ENCODE assay signal across 8 mouse cellular contexts in the genomic region with DNA sequence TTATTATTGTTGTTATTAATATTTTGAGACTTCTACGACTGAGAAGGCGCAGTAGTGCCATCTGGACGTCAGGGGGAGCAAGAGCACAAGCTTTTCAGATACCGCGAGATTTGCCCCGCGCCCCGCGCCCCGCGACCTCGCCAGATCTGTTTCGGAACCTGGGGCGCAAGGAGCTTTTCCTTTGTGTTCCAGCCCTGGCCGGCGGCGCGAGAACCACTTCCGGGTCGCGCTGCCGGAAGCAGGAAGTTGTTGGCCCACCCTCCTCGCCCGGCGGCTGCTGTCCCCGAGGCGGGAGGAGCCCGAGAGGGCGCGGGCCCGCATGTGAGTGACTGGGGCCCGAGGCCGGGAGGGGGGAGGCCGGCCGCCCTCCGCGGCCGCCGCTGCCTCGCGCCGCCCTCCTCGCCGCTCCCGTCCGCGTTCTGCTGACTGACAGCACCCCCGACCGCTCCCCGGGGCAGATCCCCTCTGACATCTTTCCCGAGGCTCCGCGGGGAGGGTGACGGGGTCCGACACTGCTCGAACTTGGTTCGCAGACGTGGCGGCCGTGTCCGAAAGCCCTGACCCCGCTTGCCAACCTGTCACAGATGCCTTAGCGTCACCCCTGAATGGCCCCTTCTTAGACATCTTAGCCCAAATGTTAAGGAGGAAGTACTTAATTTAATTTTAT. TPM values are rescaled to one million over a fixed set of nuclear protein-coding genes. Genes with fewer than 3 reads are reported as not detected.
DNase-seq lines count a peak whose midpoint lies in the region; ATAC-seq and TF ChIP-seq lines count a peak whose summit lies in the region.

TSS of gene BC004004 (plus strand) at position 107 of the 667 bp plus-strand sequence.

- no peaks in the 10 kb centered on the region for H3K9me3 ChIP-seq in erythroblast, embryonic 14.5 days (ENCODE audit: control insufficient read depth, low read length)
- H3K9me3 ChIP-seq in heart, embryonic 12.5 days (replicated peaks) = no peaks in the 10 kb centered on the region
- no peaks in the 10 kb centered on the region for H3K9me3 ChIP-seq in kidney, postnatal 0 days (replicated peaks; ENCODE audit: low read length)
- no peaks in the 10 kb centered on the region for H3K9me3 ChIP-seq in liver, embryonic 11.5 days (ENCODE audit: control insufficient read depth, low read length)
- no peaks in the 10 kb centered on the region for H3K9me3 ChIP-seq in stomach, embryonic 14.5 days (ENCODE audit: control insufficient read depth, low read depth, low read length)

- no peaks in the 10 kb centered on the region for H3K27me3 ChIP-seq in C2C12 (ENCODE audit: control insufficient read depth, insufficient read depth, insufficient read length)
- no peaks in the 10 kb centered on the region for H3K27me3 ChIP-seq in erythroblast, embryonic 14.5 days (ENCODE audit: control insufficient read depth)
- H3K27me3 ChIP-seq in heart, embryonic 12.5 days (replicated peaks) = no peaks in the 10 kb centered on the region
- H3K27me3 ChIP-seq in kidney, postnatal 0 days (ENCODE audit: insufficient read depth, low read length) = no peaks in the 10 kb centered on the region
- H3K27me3 ChIP-seq in liver, embryonic 11.5 days (replicated peaks; ENCODE audit: control insufficient read depth, insufficient read depth, low read length) = no peaks in the 10 kb centered on the region
- no peaks in the 10 kb centered on the region for H3K27me3 ChIP-seq in stomach, embryonic 14.5 days (ENCODE audit: control insufficient read depth, insufficient read depth, low read length)

- H3K79me2 ChIP-seq in C2C12 (ENCODE audit: control insufficient read depth, insufficient read depth) = peaks cover 42% of the 10 kb centered on the region

- H3ac ChIP-seq in C2C12 (ENCODE audit: control insufficient read depth, insufficient read length, low read depth) = peak within 1 kb of the TSS; percentile 97

- peaks cover 4% of the 10 kb centered on the region for H3K79me3 ChIP-seq in C2C12 (ENCODE audit: low read depth)

- no peaks in the 10 kb centered on the region for H3K36me3 ChIP-seq in C2C12 (ENCODE audit: control insufficient read depth, insufficient read depth)
- H3K36me3 ChIP-seq in erythroblast, embryonic 14.5 days (ENCODE audit: control insufficient read depth) = peaks cover 7% of the 10 kb centered on the region
- H3K36me3 ChIP-seq in heart, embryonic 12.5 days = peaks cover 3% of the 10 kb centered on the region; the same call in 1 of the 2 replicates
- no peaks in the 10 kb centered on the region for H3K36me3 ChIP-seq in kidney, postnatal 0 days (ENCODE audit: insufficient read depth, low read length)
- H3K36me3 ChIP-seq in liver, embryonic 11.5 days (ENCODE audit: control insufficient read depth, insufficient read depth, low read length) = no peaks in the 10 kb centered on the region
- H3K36me3 ChIP-seq in stomach, embryonic 14.5 days (ENCODE audit: control insufficient read depth, insufficient read depth, low read length) = no peaks in the 10 kb centered on the region

- TF ChIP-seq CTCF in C2C12 (IDR thresholded peaks at IDR 0.05; ENCODE audit: control insufficient read depth, insufficient read depth, insufficient read length) = peak; percentile 38
- peak; percentile 66 for TF ChIP-seq CTCF in brain, embryonic 14.5 days (IDR thresholded peaks at IDR 0.05; ENCODE audit: borderline replicate concordance, extremely low read depth, insufficient read depth, insufficient read length)
- TF ChIP-seq CTCF in kidney, postnatal 0 days (IDR thresholded peaks at IDR 0.05; ENCODE audit: low read depth) = peak; percentile 75

- H3K4me1 ChIP-seq in erythroblast, embryonic 14.5 days (ENCODE audit: control insufficient read depth) = peaks cover 49% of the 10 kb centered on the region
- peaks cover 27% of the 10 kb centered on the region for H3K4me1 ChIP-seq in heart, embryonic 12.5 days (replicated peaks)
- H3K4me1 ChIP-seq in kidney, postnatal 0 days (replicated peaks; ENCODE audit: insufficient read depth, low read length) = peaks cover 17% of the 10 kb centered on the region
- peaks cover 20% of the 10 kb centered on the region for H3K4me1 ChIP-seq in liver, embryonic 11.5 days (replicated peaks; ENCODE audit: control insufficient read depth, insufficient read depth, low read length)
- peaks cover 9% of the 10 kb centered on the region; the same call in 1 of the 2 replicates for H3K4me1 ChIP-seq in stomach, embryonic 14.5 days (ENCODE audit: control insufficient read depth, insufficient read depth, low read length)

- peak within 1 kb of the TSS; percentile 72 for H3K4me2 ChIP-seq in heart, embryonic 12.5 days
- peak within 1 kb of the TSS; percentile 73 for H3K4me2 ChIP-seq in kidney, postnatal 0 days (ENCODE audit: low read length)
- H3K4me2 ChIP-seq in liver, embryonic 11.5 days = peak within 1 kb of the TSS; percentile 86
- H3K4me2 ChIP-seq in stomach, embryonic 14.5 days (replicated peaks; ENCODE audit: low read depth, low read length) = peak within 1 kb of the TSS; percentile 73

- H3K4me3 ChIP-seq in C2C12 (ENCODE audit: insufficient read depth, poor library complexity, severe bottlenecking) = peak within 1 kb of the TSS; percentile 71
- peak within 1 kb of the TSS; percentile 94 for H3K4me3 ChIP-seq in erythroblast, embryonic 14.5 days (replicated peaks)
- peak within 1 kb of the TSS; percentile 86 for H3K4me3 ChIP-seq in heart, embryonic 12.5 days
- peak within 1 kb of the TSS; percentile 70 for H3K4me3 ChIP-seq in kidney, postnatal 0 days (replicated peaks; ENCODE audit: low read depth, low read length)
- peak within 1 kb of the TSS; percentile 70 for H3K4me3 ChIP-seq in liver, embryonic 11.5 days (ENCODE audit: low read depth, low read length)
- H3K4me3 ChIP-seq in stomach, embryonic 14.5 days (ENCODE audit: low read depth, low read length) = peak within 1 kb of the TSS; percentile 74

- H3K27ac ChIP-seq in heart, embryonic 12.5 days (ENCODE audit: poor library complexity, severe bottlenecking) = peak within 1 kb of the TSS; percentile 89
- peak within 1 kb of the TSS; percentile 94 for H3K27ac ChIP-seq in kidney, postnatal 0 days
- peak within 1 kb of the TSS; percentile 86 for H3K27ac ChIP-seq in liver, embryonic 11.5 days (ENCODE audit: low read depth, low read length)
- H3K27ac ChIP-seq in stomach, embryonic 14.5 days (ENCODE audit: low read length) = peak within 1 kb of the TSS; percentile 93

- TF ChIP-seq POLR2A in brain, embryonic 14.5 days (IDR thresholded peaks at IDR 0.05; ENCODE audit: borderline replicate concordance, extremely low read depth, insufficient read depth, insufficient read length, poor library complexity, severe bottlenecking) = peak; percentile 94

- peak within 1 kb of the TSS; percentile 95 for H3K9ac ChIP-seq in heart, embryonic 12.5 days
- peak within 1 kb of the TSS; percentile 84 for H3K9ac ChIP-seq in kidney, postnatal 0 days (ENCODE audit: low read depth, low read length)
- H3K9ac ChIP-seq in liver, embryonic 11.5 days (ENCODE audit: low read depth, low read length) = peak within 1 kb of the TSS; percentile 89
- H3K9ac ChIP-seq in stomach, embryonic 14.5 days (replicated peaks; ENCODE audit: low read depth, low read length) = peak within 1 kb of the TSS; percentile 90

- under 1% methylated on average over 51 of the region's 63 CpGs for WGBS in heart, embryonic 12.5 days
- WGBS in kidney, postnatal 0 days = under 1% methylated on average over 62 of the region's 63 CpGs
- WGBS in liver, embryonic 11.5 days = under 1% methylated on average over 47 of the region's 63 CpGs
- WGBS in stomach, embryonic 14.5 days = under 1% methylated on average over 63 of the region's 63 CpGs

- peak; percentile 87 for ATAC-seq in heart, embryonic 12.5 days (ENCODE audit: insufficient number of reproducible peaks, low FRiP score)
- peak; percentile 89 for ATAC-seq in kidney, postnatal 0 days (replicated peaks; ENCODE audit: low FRiP score, low read depth)
- peak; percentile 93 for ATAC-seq in liver, embryonic 11.5 days (replicated peaks; ENCODE audit: low FRiP score)
- ATAC-seq in stomach, embryonic 14.5 days (ENCODE audit: insufficient number of reproducible peaks, insufficient read depth, low FRiP score, low read depth) = peak; percentile 92

- peak; percentile 99 for DNase-seq in brain, embryonic 14.5 days (ENCODE audit: low read depth)
- peak; percentile 98 for DNase-seq in kidney, postnatal 0 days (ENCODE audit: low spot score)
- peak; percentile 97 for DNase-seq in liver, embryonic 11.5 days (ENCODE audit: low spot score)
- DNase-seq in naive thymus-derived CD4-positive, alpha-beta T cell, adult 2 months (ENCODE audit: low read depth) = peak; percentile 94

TF ChIP-seq in C2C12, 6 proteins besides CTCF, POLR2A, EP300 and RAD21:
- TF ChIP-seq MAX (IDR thresholded peaks at IDR 0.05) = peak; percentile 77
- TF ChIP-seq USF1 (IDR thresholded peaks at IDR 0.05; ENCODE audit: low read depth) = no peak
- no peak for TF ChIP-seq MYOD1 (IDR thresholded peaks at IDR 0.05; ENCODE audit: control insufficient read depth, insufficient read length, low read depth)
- TF ChIP-seq FOSL1 (IDR thresholded peaks at IDR 0.05; ENCODE audit: insufficient read depth, low read length, poor library complexity, severe bottlenecking) = no peak

RNA-seq across cellular contexts. Expression of gene BC004004, which starts in this region (rescaled TPM):
- 59.4 TPM for polyA plus RNA-seq in C2C12 (2012; fragmentation: generic; extraction: Trizol)
- 80.8 and 84.9 TPM in 2 replicates for polyA plus RNA-seq in brain, embryonic 14.5 days (2012; rRNA removed)
- polyA plus RNA-seq in erythroblast, embryonic 14.5 days (2012) = 0.99 and 2.0 TPM in 2 replicates
- 80.0 and 87.6 TPM in 2 replicates for polyA plus RNA-seq in heart, embryonic 12.5 days (2016; fragmentation: Nextera tagmentation; extraction: Ambion mirVana)
- polyA plus RNA-seq in kidney, postnatal 0 days (2015; fragmentation: Nextera tagmentation; extraction: Ambion mirVana) = 131 TPM in 2 replicates
- 70.9 and 72.7 TPM in 2 replicates for polyA plus RNA-seq in liver, embryonic 11.5 days (2014; fragmentation: Nextera tagmentation; extraction: Ambion mirVana)
- polyA plus RNA-seq in stomach, embryonic 14.5 days (2014; fragmentation: Nextera tagmentation; extraction: Ambion mirVana) = 79.5 and 80.8 TPM in 2 replicates

Comparison
In these comparisons a context has a peak if more than half of its experiments do, and no peak if none do; other contexts are left out.
1. Peak in every context shown above with its lines: DNase-seq, ATAC-seq, H3K4me3 ChIP-seq and H3K27ac ChIP-seq.
2. RNA of gene BC004004 (polyA plus RNA-seq): 131 TPM in kidney, postnatal 0 days, 80.8 to 84.9 TPM in brain, embryonic 14.5 days, 80.0 to 87.6 TPM in heart, embryonic 12.5 days, 79.5 to 80.8 TPM in stomach, embryonic 14.5 days, 70.9 to 72.7 TPM in liver, embryonic 11.5 days and 59.4 TPM in C2C12 (single experiment); 0.99 to 2.0 TPM in erythroblast, embryonic 14.5 days; every median in the first group is over 10 times any median in the second.